Mouse (Mus musculus): ENCODE measurements around the gene Arhgef3. TPM values are rescaled to one million over a fixed set of nuclear protein-coding genes. Genes with fewer than 3 reads are reported as not detected.

The Arhgef3 gene
- polyA plus RNA-seq, 1 experiment from 2014 or later: 15.6 TPM

DNA sequence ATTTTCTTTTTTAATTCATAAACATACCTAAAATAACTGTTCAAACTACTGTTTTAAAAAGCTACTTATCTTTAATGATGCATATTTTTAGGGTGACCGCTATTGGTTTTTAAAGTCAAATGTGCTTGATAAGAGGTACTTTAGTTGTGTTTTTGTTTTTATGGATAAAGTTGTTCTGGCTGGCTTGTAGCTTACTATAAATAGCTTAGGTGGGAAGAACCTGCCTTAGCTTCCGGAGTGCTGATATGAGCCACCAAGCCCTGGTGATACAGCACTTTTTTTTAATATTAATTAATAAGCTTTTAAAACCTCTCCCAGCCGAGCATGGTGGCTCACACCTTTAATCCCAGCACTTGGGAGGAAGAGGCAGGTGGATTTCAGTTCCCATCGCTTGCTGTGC lies 332.3 kb downstream of the Arhgef3 start:
- DNase-seq (ENCODE audit: low spot score) (no peak), ATAC-seq (replicated peaks; ENCODE audit: low FRiP score, low TSS enrichment, low read depth) (no peak)
- Histone ChIP-seq H3K27me3 (replicated peaks; ENCODE audit: control insufficient read depth, insufficient read depth, low read length) (no peaks in the 10 kb centered on the region), H3K9me3 (ENCODE audit: control insufficient read depth, low read length) (no peaks in the 10 kb centered on the region), H3K36me3 (ENCODE audit: control insufficient read depth, insufficient read depth, low read length) (peaks cover 68% of the 10 kb centered on the region), H3K4me3 (ENCODE audit: low read depth, low read length) (no peak overlapping the region), H3K9ac (ENCODE audit: low read length) (no peak overlapping the region), H3K4me2 (ENCODE audit: low read length) (no peak overlapping the region), H3K4me1 (replicated peaks; ENCODE audit: control insufficient read depth, insufficient read depth, low read length) (no peaks in the 10 kb centered on the region), H3K27ac (ENCODE audit: low read depth) (no peak overlapping the region)
- WGBS: 92% methylated on average over 4 of the region's 4 CpGs

Small RNA genes lying within 50 kb of the gene (microRNA-seq; reads per million reads assigned to microRNA genes)
- gene Gm23633: not detected

Other genes with a start within 250 kb of the Arhgef3 start
- 0.12 TPM in 1 of 2 replicates, not detected in the other for gene Asb14, start 220.3 kb upstream of the Arhgef3 start, polyA plus RNA-seq (2014; fragmentation: Nextera tagmentation; extraction: Ambion mirVana)
- gene Appl1, start 143.7 kb upstream of the Arhgef3 start, polyA plus RNA-seq (2014; fragmentation: Nextera tagmentation; extraction: Ambion mirVana): 38.4 and 43.8 TPM in 2 replicates
- gene Hesx1, start 120.5 kb upstream of the Arhgef3 start, polyA plus RNA-seq (2014; fragmentation: Nextera tagmentation; extraction: Ambion mirVana): 0.31 and 0.37 TPM in 2 replicates
- 2.7 and 3.3 TPM in 2 replicates for gene Il17rd, start 76.0 kb upstream of the Arhgef3 start, polyA plus RNA-seq (2014; fragmentation: Nextera tagmentation; extraction: Ambion mirVana)

Data from intestine, embryonic 14.5 days (tissue).